Mouse (Mus musculus) intestine, embryonic 14.5 days (tissue): ENCODE measurements around the gene 9330159F19Rik. TPM values are rescaled to one million over a fixed set of nuclear protein-coding genes. Genes with fewer than 3 reads are reported as not detected.

Source experiments
- ATAC-seq: fragments of 200-750 bp; cut with Nextera tagmentation; replicated peaks from 2 replicates; pipeline ENCODE4 v1.8.0; 2017; ENCODE audit warnings: low read depth, moderate number of reproducible peaks, moderate TSS enrichment, moderate library complexity; ENCODE audit not compliant: low FRiP score, low TSS enrichment
- DNase-seq: peaks from one replicate; pipeline ENCODE4 v3.0.0-alpha.2; 2018; ENCODE audit warnings: low spot score
- H3K27ac ChIP-seq: fragments of 300-500 bp; sonication (generic); 2 replicates; pipeline ENCODE4 v1.5.1; 2014; ENCODE audit warnings: low read depth, mild to moderate bottlenecking, control low read depth
- H3K27me3 ChIP-seq: fragments of 300-500 bp; sonication (generic); replicated peaks from 2 replicates; pipeline ENCODE4 v1.6.1; 2014; ENCODE audit warnings: low read length, control low read depth; ENCODE audit not compliant: control insufficient read depth, insufficient read depth
- H3K36me3 ChIP-seq: fragments of 300-500 bp; sonication (generic); 2 replicates; pipeline ENCODE4 v1.6.1; 2014; ENCODE audit warnings: low read length, control low read depth; ENCODE audit not compliant: control insufficient read depth, insufficient read depth
- H3K4me1 ChIP-seq: fragments of 300-500 bp; sonication (generic); replicated peaks from 2 replicates; pipeline ENCODE4 v1.6.1; 2014; ENCODE audit warnings: low read length, control low read depth, mixed read lengths; ENCODE audit not compliant: control insufficient read depth, insufficient read depth
- H3K4me2 ChIP-seq: fragments of 300-500 bp; sonication (generic); 2 replicates; pipeline ENCODE4 v1.6.1; 2014; ENCODE audit warnings: low read length
- H3K4me3 ChIP-seq: fragments of 300-500 bp; sonication (generic); 2 replicates; pipeline ENCODE4 v1.5.1; 2014; ENCODE audit warnings: low read depth, low read length, control low read depth, mixed read lengths
- H3K9ac ChIP-seq: fragments of 300-500 bp; sonication (generic); 2 replicates; pipeline ENCODE4 v1.6.1; 2014; ENCODE audit warnings: mild to moderate bottlenecking, low read length
- H3K9me3 ChIP-seq: fragments of 300-500 bp; sonication (generic); 2 replicates; pipeline ENCODE4 v1.6.1; 2016; ENCODE audit warnings: low read length, control low read depth; ENCODE audit not compliant: control insufficient read depth
- WGBS: fragments of 180-500 bp; shearing (Covaris S2); extraction: QIAGEN DNeasy Blood & Tissue Kit; methylation state at CpG from one replicate; pipeline ENCODE4 v1.1.7; 2014; 5-methylcytosine and 5-hydroxymethylcytosine counted together
- polyA plus RNA-seq: library from polyadenylated mRNA; unstranded; fragments of >200 nt; fragmentation: Nextera tagmentation; extraction: Ambion mirVana; gene quantifications from 2 replicates; pipeline ENCODE4 v1.2.1, GENCODE M21; 2014

The 9330159F19Rik gene
- polyA plus RNA-seq, 1 experiment from 2014 or later = 1.6 TPM

DNA sequence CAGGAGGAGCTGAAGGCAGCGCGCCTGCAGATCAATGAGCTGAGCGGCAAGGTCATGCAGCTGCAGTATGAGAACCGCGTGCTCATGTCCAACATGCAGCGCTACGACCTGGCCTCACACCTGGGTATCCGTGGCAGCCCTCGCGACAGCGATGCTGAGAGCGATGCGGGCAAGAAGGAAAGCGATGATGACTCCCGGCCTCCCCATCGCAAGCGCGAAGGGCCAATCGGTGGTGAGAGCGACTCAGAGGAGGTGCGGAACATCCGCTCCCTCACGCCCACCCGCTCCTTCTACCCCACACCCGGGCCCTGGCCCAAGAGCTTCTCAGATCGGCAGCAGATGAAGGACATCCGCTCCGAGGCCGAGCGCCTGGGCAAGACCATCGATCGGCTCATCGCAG is 14.6 kb upstream of the 9330159F19Rik start:
- Histone ChIP-seq H3K4me2 (no peak overlapping the region), H3K27ac (no peak overlapping the region), H3K4me1 (no peaks in the 10 kb centered on the region), H3K4me3 (no peak overlapping the region), H3K9ac (no peak overlapping the region), H3K27me3 (no peaks in the 10 kb centered on the region), H3K9me3 (0 out of 2 replicates have a peak, but pooled peaks cover 5% of the 10 kb centered on the region), H3K36me3 (no peaks in the 10 kb centered on the region)
- no peak for ATAC-seq
- DNase-seq = no peak
- 96% methylated on average over 33 of the region's 33 CpGs for WGBS

DNA sequence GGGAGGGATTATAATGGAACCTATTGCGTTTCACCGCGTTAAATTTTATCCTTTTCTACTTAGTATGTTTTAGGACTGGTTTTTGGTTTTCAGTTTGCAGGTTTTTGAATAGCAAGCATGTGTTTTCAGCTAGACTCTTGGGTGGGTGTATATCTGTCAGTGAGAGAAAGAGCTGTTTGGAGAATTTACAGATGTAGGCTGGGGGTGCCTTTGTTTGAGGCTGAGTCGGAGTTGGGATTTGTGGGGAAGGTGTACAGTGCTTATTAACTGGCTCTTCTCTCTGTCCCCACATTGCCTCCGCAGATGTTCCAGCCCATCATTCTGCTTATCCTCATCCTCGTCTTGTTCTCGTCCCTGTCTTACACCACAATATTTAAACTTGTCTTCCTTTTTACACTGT is 12.8 kb upstream of the 9330159F19Rik start, which contains the start of gene Gm49353:
Gm49353 (plus strand) TSS at position 313 of the 400 bp plus-strand sequence.
- no peaks in the 10 kb centered on the region for H3K4me1 ChIP-seq
- DNase-seq = no peak
- no peak within 1 kb of the TSS for H3K4me3 ChIP-seq
- H3K9ac ChIP-seq = no peak within 1 kb of the TSS
- no peak within 1 kb of the TSS for H3K4me2 ChIP-seq
- H3K27me3 ChIP-seq = no peaks in the 10 kb centered on the region
- H3K36me3 ChIP-seq = no peaks in the 10 kb centered on the region
- H3K27ac ChIP-seq = no peak within 1 kb of the TSS
- WGBS = 67% methylated on average over 7 of the region's 7 CpGs
- no peak for ATAC-seq
- H3K9me3 ChIP-seq = 0 out of 2 replicates have a peak, but pooled peaks cover 5% of the 10 kb centered on the region

DNA sequence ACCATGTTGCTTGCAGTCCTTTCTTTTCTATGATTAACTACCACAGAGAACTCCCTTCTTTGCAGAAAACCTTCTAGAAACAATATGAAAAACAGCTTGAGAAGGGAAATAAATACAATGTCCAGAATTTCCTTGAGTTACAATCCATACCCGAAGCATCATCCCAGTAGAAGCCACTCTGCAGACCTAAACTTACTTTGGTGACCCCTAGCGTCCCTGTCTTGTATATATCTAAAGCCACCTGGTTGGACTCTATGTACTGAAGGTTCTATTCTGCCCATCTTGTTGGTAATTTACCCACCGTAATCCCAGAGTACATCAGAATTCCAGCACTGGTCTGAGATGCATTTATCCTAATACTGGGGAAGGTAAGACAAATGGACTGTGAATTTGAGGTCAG is 11.6 kb upstream of the 9330159F19Rik start:
- H3K4me2 ChIP-seq = no peak overlapping the region
- 71% methylated on average over 3 of the region's 3 CpGs for WGBS
- 0 out of 2 replicates have a peak, but pooled peaks cover 5% of the 10 kb centered on the region for H3K9me3 ChIP-seq
- H3K4me1 ChIP-seq = no peaks in the 10 kb centered on the region
- no peak overlapping the region for H3K27ac ChIP-seq
- H3K4me3 ChIP-seq = no peak overlapping the region
- no peaks in the 10 kb centered on the region for H3K27me3 ChIP-seq
- DNase-seq = no peak
- no peak overlapping the region for H3K9ac ChIP-seq
- H3K36me3 ChIP-seq = no peaks in the 10 kb centered on the region
- ATAC-seq = no peak

DNA sequence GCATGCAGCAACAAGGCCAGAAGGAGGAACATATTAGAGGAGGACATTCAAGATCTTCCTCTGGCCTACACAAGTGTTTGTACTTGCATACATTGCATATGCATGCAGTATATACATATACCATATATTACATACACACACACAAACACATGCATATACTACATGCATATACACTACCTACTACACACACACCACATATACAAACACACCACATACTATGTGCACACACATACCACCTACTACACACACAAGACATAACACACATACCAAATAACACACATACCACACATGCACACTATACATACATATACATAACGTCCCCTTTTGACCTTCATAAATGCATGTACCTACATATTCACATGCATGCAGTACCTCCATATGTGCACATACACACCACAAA is 10.8 kb upstream of the 9330159F19Rik start:
- no peak for ATAC-seq
- no peak overlapping the region for H3K4me3 ChIP-seq
- no peak overlapping the region for H3K4me2 ChIP-seq
- H3K36me3 ChIP-seq = no peaks in the 10 kb centered on the region
- no peak overlapping the region for H3K27ac ChIP-seq
- 0 out of 2 replicates have a peak, but pooled peaks cover 5% of the 10 kb centered on the region for H3K9me3 ChIP-seq
- no peak overlapping the region for H3K9ac ChIP-seq
- H3K4me1 ChIP-seq = no peaks in the 10 kb centered on the region
- no peak for DNase-seq
- H3K27me3 ChIP-seq = no peaks in the 10 kb centered on the region
- 92% methylated on average over 1 of the region's 1 CpGs for WGBS

DNA sequence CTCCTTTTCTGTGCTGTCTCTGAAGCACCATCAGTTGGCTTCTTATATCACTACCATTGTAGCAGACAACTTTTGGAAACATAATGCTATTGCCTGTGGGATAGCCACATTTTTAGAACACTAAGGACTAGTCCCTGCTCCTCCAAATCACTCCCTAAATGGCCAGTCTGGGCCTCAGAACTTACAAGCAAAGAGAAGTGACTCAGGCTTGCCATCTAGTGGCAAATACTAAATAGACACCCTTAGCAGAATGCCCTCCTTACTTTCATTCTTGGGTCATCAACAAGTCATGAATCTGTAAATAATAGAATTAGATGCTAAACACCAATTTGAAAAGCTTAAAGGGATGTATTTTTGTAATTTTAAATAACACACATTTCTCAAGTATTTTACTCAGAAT is 4.7 kb upstream of the 9330159F19Rik start:
- Histone ChIP-seq H3K27ac (no peak overlapping the region), H3K4me2 (no peak overlapping the region), H3K9ac (no peak overlapping the region), H3K4me1 (no peaks in the 10 kb centered on the region), H3K9me3 (no peaks in the 10 kb centered on the region), H3K27me3 (no peaks in the 10 kb centered on the region), H3K4me3 (no peak overlapping the region), H3K36me3 (no peaks in the 10 kb centered on the region)
- DNase-seq = no peak
- no peak for ATAC-seq

DNA sequence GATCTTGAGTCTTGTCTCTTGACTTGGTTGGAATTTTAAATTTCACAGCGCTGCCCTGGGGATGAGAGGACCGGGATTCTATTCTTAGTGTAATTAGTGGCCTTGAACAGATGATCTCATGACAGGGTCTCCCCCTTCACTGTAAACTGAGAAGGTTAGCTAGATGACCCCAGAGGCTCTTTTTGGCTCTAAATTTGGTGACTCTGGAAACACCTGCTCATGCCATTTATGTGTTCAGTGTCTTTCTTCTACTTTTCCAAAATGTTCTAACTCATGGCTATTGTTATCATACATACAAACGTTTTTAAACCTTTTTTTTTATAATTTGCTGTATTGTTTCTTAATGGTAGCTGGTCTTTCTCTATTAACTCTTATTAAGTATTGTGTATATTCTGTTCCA is 2.7 kb upstream of the 9330159F19Rik start:
- no peaks in the 10 kb centered on the region for H3K36me3 ChIP-seq
- DNase-seq = no peak
- no peaks in the 10 kb centered on the region for H3K27me3 ChIP-seq
- no peaks in the 10 kb centered on the region for H3K9me3 ChIP-seq
- no peak overlapping the region for H3K4me2 ChIP-seq
- H3K27ac ChIP-seq = no peak overlapping the region
- H3K4me3 ChIP-seq = no peak overlapping the region
- H3K9ac ChIP-seq = no peak overlapping the region
- no peaks in the 10 kb centered on the region for H3K4me1 ChIP-seq
- WGBS = 56% methylated on average over 3 of the region's 3 CpGs
- no peak for ATAC-seq

DNA sequence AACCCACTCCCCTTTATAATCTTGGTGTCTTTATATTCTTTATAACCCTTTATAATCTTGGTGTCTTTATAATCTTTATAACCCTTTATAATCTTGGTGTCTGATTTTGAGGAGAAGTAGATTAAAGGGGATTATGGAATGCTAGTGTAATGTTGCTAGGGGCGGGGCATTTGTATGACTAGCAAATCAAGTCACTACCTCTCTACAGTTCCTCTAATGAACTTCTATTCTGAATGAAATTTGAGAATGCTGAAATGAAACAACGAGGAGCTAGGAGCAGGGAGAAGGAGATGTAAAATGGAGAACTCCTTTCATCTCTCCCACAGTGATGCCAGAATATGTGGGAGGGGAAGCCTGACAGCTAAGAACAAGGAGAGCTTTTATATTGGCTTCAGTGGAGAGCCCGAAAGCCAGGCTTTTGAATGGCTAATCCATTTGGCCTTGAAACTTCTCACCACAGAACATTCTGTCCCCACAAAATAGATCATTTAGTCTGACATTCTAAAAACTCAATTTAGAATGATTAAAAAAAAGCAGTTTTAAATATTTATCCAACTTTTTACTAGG is 2.2 kb downstream of the 9330159F19Rik start:
- Histone ChIP-seq H3K36me3 (no peaks in the 10 kb centered on the region), H3K9me3 (no peaks in the 10 kb centered on the region), H3K4me1 (no peaks in the 10 kb centered on the region), H3K4me3 (no peak overlapping the region), H3K9ac (no peak overlapping the region), H3K27ac (no peak overlapping the region), H3K27me3 (no peaks in the 10 kb centered on the region), H3K4me2 (no peak overlapping the region)
- DNase-seq = no peak
- ATAC-seq = no peak
- WGBS = 60% methylated on average over 3 of the region's 3 CpGs

DNA sequence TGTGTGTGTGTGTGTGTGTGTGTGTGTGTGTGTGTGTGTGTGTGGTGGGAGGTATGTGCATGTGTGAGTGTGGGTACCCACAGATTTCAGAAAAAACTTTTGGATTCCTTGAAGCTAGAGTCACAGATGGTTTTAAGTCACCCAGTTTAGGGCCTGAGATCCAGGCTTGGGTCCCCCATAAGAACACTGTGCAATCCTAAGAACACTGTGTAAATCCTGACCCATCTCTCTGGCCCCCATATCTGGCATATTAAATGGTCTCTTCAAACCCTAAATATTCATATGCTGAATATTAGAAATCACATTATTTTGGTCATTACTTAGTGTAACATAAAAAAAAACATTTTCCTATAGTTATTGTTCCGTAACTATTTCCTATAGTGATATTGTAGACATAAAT is 5.6 kb downstream of the 9330159F19Rik start:
- ATAC-seq = no peak
- Histone ChIP-seq H3K9me3 (no peaks in the 10 kb centered on the region), H3K4me2 (no peak overlapping the region), H3K9ac (no peak overlapping the region), H3K27me3 (no peaks in the 10 kb centered on the region), H3K4me3 (no peak overlapping the region), H3K36me3 (no peaks in the 10 kb centered on the region), H3K4me1 (no peaks in the 10 kb centered on the region), H3K27ac (no peak overlapping the region)
- WGBS = 98% methylated on average over 1 of the region's 1 CpGs
- no peak for DNase-seq

DNA sequence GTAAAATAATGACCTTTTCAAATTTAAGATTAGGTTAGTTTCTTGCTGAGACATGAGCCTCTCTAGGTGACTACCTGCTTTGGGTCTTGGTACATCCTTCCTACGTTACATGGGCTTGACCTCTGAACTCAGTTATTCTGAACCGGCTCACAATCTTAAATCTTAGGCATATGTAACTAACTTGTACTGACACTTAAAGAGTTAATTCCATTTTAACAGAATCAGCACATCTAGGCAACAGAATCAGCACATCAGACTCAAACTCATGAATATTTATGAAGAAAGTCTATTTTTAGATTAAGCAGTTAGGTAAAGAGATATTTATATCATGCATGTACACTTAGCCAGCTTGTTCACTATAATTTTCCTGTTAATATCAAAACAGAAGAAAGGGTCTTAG is 6.0 kb downstream of the 9330159F19Rik start:
- no peak overlapping the region for H3K4me3 ChIP-seq
- no peaks in the 10 kb centered on the region for H3K4me1 ChIP-seq
- WGBS = 79% methylated on average over 2 of the region's 2 CpGs
- no peak for DNase-seq
- no peak for ATAC-seq
- H3K27me3 ChIP-seq = no peaks in the 10 kb centered on the region
- no peak overlapping the region for H3K4me2 ChIP-seq
- H3K27ac ChIP-seq = no peak overlapping the region
- no peaks in the 10 kb centered on the region for H3K36me3 ChIP-seq
- H3K9me3 ChIP-seq = no peaks in the 10 kb centered on the region
- H3K9ac ChIP-seq = no peak overlapping the region
